Mouse (Mus musculus) stomach, postnatal 0 days (tissue): ENCODE data around the gene Churc1.

Source experiments
- CTCF ChIP-seq: IDR thresholded peaks from 2 replicates; pipeline ENCODE4 v1.5.1; 2016; ENCODE audit warnings: antibody characterized with exemption, low read depth, mild to moderate bottlenecking, moderate library complexity
- EP300 ChIP-seq: optimal IDR thresholded peaks from 2 replicates; pipeline ENCODE3; 2016; ENCODE audit warnings: antibody characterized with exemption

- no peak for TF ChIP-seq CTCF
- no peak for TF ChIP-seq EP300
These were observed 39.9 kb downstream of the Churc1 start for GRCm38 (mm10) chr12:76805056-76805811.
